Mouse (Mus musculus) heart, postnatal 0 days (tissue): Measurements from ENCODE around the gene Serpine1.

ENCODE experiments used
- CTCF ChIP-seq: IDR thresholded peaks from 2 replicates; pipeline ENCODE4 v1.5.1; 2016; ENCODE audit warnings: antibody characterized with exemption, control low read depth, low read depth
- EP300 ChIP-seq: IDR thresholded peaks from 2 replicates; pipeline ENCODE4 v1.6.1; 2016; ENCODE audit warnings: antibody characterized with exemption, low read depth

DNA sequence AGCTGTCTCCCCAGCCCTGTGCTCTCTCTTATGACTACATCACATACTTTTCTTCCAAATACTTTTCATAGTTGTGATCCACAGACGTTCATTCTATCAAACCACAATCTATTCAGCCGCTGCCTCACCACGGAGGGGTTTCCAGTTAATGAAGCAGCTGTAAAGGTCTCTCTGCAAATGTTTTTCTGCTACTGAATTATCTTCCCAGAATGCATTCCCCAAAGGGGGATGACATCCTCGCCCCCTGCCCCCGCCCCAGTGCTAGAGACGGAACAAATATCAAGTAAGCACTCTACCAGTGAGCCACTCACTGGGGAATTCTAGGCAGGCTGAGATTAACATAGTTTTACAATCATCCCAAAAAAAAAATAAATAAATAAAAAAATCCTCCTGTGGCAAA, 36.0 kb upstream of the Serpine1 start:
- TF ChIP-seq CTCF (no peak), EP300 (no peak)
